Mouse (Mus musculus): Measurements from ENCODE around the gene Vps37c.

- TF ChIP-seq MYOG (IDR thresholded peaks at IDR 0.05; ENCODE audit: control insufficient read depth in 1 of 3, insufficient read depth in 1 of 3, insufficient read length in 2 of 3, low read depth in 2 of 3) (no peak), POLR2A (IDR thresholded peaks at IDR 0.05; ENCODE audit: insufficient read length, low read depth) (no peak), REST (IDR thresholded peaks at IDR 0.05; ENCODE audit: insufficient read depth, insufficient read length) (no peak), SRF (IDR thresholded peaks at IDR 0.05; ENCODE audit: control insufficient read depth, insufficient read length, low read depth) (no peak), E2F4 (IDR thresholded peaks at IDR 0.05; ENCODE audit: insufficient read depth) (no peak), POLR2AphosphoS2 (IDR thresholded peaks at IDR 0.05; ENCODE audit: insufficient read length, low read depth) (no peak), TCF12 (IDR thresholded peaks at IDR 0.05; ENCODE audit: insufficient read depth, poor library complexity, severe bottlenecking) (no peak), MYOD1 (IDR thresholded peaks at IDR 0.05; ENCODE audit: control insufficient read depth in 1 of 3, insufficient read length in 2 of 3, low read depth in 2 of 3) (no peak), CEBPB (IDR thresholded peaks at IDR 0.05; ENCODE audit: insufficient read depth, poor library complexity, severe bottlenecking) (no peak), USF1 (IDR thresholded peaks at IDR 0.05; ENCODE audit: low read depth) (no peak), MAX (IDR thresholded peaks at IDR 0.05; ENCODE audit: low read depth) (no peak)
Observed at GRCm38 (mm10) chr19:10752106-10752505, 63.6 kb downstream of the Vps37c start.
